Mouse (Mus musculus): Measurements from ENCODE around the gene Bptf.
A peak's percentile ranks its signal among the peaks of the same experiment; 100 is the strongest.
"Not testable (repeated sequence)": the region's sequence is repeated elsewhere in the genome, so short reads cannot be mapped to it uniquely, and the experiment has no call there.

The Bptf gene

GRCm38 (mm10) chr11:107016893-107017292 lies 115.0 kb downstream of the Bptf start:
- DNase-seq (ENCODE audit: low spot score), result no peak

- not testable (repeated sequence) for DNase-seq (ENCODE audit: low spot score)
These were observed 116.3 kb downstream of the Bptf start for GRCm38 (mm10) chr11:107015535-107016187.

GRCm38 (mm10) chr11:107014597-107015309 lies 117.2 kb downstream of the Bptf start:
- DNase-seq (ENCODE audit: low spot score), result peak; percentile 46

- DNase-seq (ENCODE audit: low spot score), result no peak
These were observed 117.8 kb downstream of the Bptf start for GRCm38 (mm10) chr11:107014020-107014585.

- peak; percentile 97 for DNase-seq (ENCODE audit: low spot score)
These were observed 119.5 kb downstream of the Bptf start for GRCm38 (mm10) chr11:107012324-107013017.

- no peak for DNase-seq (ENCODE audit: low spot score)
These were observed 120.1 kb downstream of the Bptf start for GRCm38 (mm10) chr11:107011669-107012323.

GRCm38 (mm10) chr11:107011171-107011570 lies 120.8 kb downstream of the Bptf start:
- no peak for DNase-seq (ENCODE audit: low spot score)

- no peak for DNase-seq (ENCODE audit: low spot score)
These were observed 121.5 kb downstream of the Bptf start for GRCm38 (mm10) chr11:107010447-107010846.

- no peak for DNase-seq (ENCODE audit: low spot score)
These were observed 126.4 kb downstream of the Bptf start for GRCm38 (mm10) chr11:107005538-107005937.

GRCm38 (mm10) chr11:107001760-107002675 lies 129.9 kb downstream of the Bptf start:
- DNase-seq (ENCODE audit: low spot score), result no peak

- no peak for DNase-seq (ENCODE audit: low spot score)
These were observed 131.9 kb downstream of the Bptf start for GRCm38 (mm10) chr11:106999949-107000513.

GRCm38 (mm10) chr11:106999151-106999948 lies 132.6 kb downstream of the Bptf start, which contains the start of gene Kpna2:
Kpna2 (minus strand) TSS chr11:106999541.
- peak; percentile 85 for DNase-seq (ENCODE audit: low spot score)

- peak; percentile 20 for DNase-seq (ENCODE audit: low spot score)
These were observed 133.2 kb downstream of the Bptf start for GRCm38 (mm10) chr11:106998651-106999150.

GRCm38 (mm10) chr11:106997976-106998375 lies 134.0 kb downstream of the Bptf start:
- no peak for DNase-seq (ENCODE audit: low spot score)

- DNase-seq (ENCODE audit: low spot score), result not testable (repeated sequence)
These were observed 135.4 kb downstream of the Bptf start for GRCm38 (mm10) chr11:106996492-106996891.

- no peak for DNase-seq (ENCODE audit: low spot score)
These were observed 137.5 kb downstream of the Bptf start for GRCm38 (mm10) chr11:106994246-106995085.

- DNase-seq (ENCODE audit: low spot score), result no peak
These were observed 144.5 kb downstream of the Bptf start for GRCm38 (mm10) chr11:106987384-106987783.

- DNase-seq (ENCODE audit: low spot score), result not testable (repeated sequence)
These were observed 145.8 kb downstream of the Bptf start for GRCm38 (mm10) chr11:106985979-106986604.
